Mouse (Mus musculus) ES-E14 (cell line): Measurements from ENCODE around the gene Mpp6.

Experiments
- CHD2 ChIP-seq: IDR thresholded peaks from 2 replicates; pipeline ENCODE4 v1.6.1; 2014; ENCODE audit warnings: mild to moderate bottlenecking, low read depth, low read length, inconsistent platforms
- HCFC1 ChIP-seq: IDR thresholded peaks from 2 replicates; pipeline ENCODE4 v1.6.1; 2012; ENCODE audit warnings: low read length, inconsistent platforms, borderline replicate concordance; ENCODE audit not compliant: insufficient read depth
- MAFK ChIP-seq: IDR thresholded peaks from 2 replicates; pipeline ENCODE4 v1.6.1; 2014; ENCODE audit warnings: mild to moderate bottlenecking, low read depth, low read length, inconsistent platforms; ENCODE audit not compliant: insufficient read depth
- ZC3H11A ChIP-seq: IDR thresholded peaks from 2 replicates; pipeline ENCODE4 v1.6.1; 2012; ENCODE audit warnings: low read depth, mild to moderate bottlenecking, inconsistent platforms, low read length, borderline replicate concordance

GRCm38 (mm10) chr6:50109757-50110378, at the start of gene Mpp6:
- no peak for TF ChIP-seq MAFK
- TF ChIP-seq ZC3H11A = no peak
- TF ChIP-seq CHD2 = no peak
- no peak for TF ChIP-seq HCFC1
